Mouse (Mus musculus) heart, postnatal 4 days (tissue): ENCODE measurements around the gene Olfr727. TPM values are rescaled to one million over a fixed set of nuclear protein-coding genes. Genes with fewer than 3 reads are reported as not detected.

ENCODE experiments used
- DNase-seq: peaks from one replicate; pipeline ENCODE4 v3.0.0; 2021
- total RNA-seq, 2 experiments: library from RNA; stranded (reverse); gene quantifications; 2 replicates each; pipeline ENCODE4 v1.2.3; 2021

Olfr727 gene
- total RNA-seq: not detected

- no peak for DNase-seq
Observed at GRCm38 (mm10) chr14:50122886-50123285, at the start of gene Olfr727. TSS of gene Olfr727 (plus strand) at chr14:50123186.

- no peak for DNase-seq
Observed at GRCm38 (mm10) chr14:50090853-50091252, 32.1 kb upstream of the Olfr727 start, which contains the start of gene Olfr726. TSS of gene Olfr726 (minus strand) at chr14:50090953.

GRCm38 (mm10) chr14:50142580-50142979 is 19.6 kb downstream of the Olfr727 start, which contains the start of gene Olfr728:
TSS of gene Olfr728 (minus strand) at chr14:50142680.
- no peak for DNase-seq

- no peak for DNase-seq
Observed at GRCm38 (mm10) chr14:50152810-50153209, 29.8 kb downstream of the Olfr727 start, which contains the start of gene Olfr729. TSS of gene Olfr729 (minus strand) at chr14:50152910.

Other genes starting within 250 kb of the Olfr727 start
- gene Olfr722, start 221.2 kb upstream of the Olfr727 start, total RNA-seq: not detected
- not detected for gene Olfr723, start 191.4 kb upstream of the Olfr727 start, total RNA-seq
- gene Olfr724, start 159.9 kb upstream of the Olfr727 start, total RNA-seq: not detected
- gene Olfr725, start 82.8 kb upstream of the Olfr727 start, total RNA-seq: not detected
- gene Olfr726, start 32.2 kb upstream of the Olfr727 start, total RNA-seq: not detected
- not detected for gene Olfr728, start 19.5 kb downstream of the Olfr727 start, total RNA-seq
- not detected for gene Olfr729, start 29.7 kb downstream of the Olfr727 start, total RNA-seq
- gene Olfr730, start 65.0 kb downstream of the Olfr727 start, total RNA-seq: not detected
- gene Olfr731, start 118.7 kb downstream of the Olfr727 start, total RNA-seq: not detected
- not detected for gene Olfr732, start 161.0 kb downstream of the Olfr727 start, total RNA-seq
- gene Olfr733, start 178.3 kb downstream of the Olfr727 start, total RNA-seq: not detected
- gene Olfr734, start 203.6 kb downstream of the Olfr727 start, total RNA-seq: not detected
- gene Olfr735, start 225.7 kb downstream of the Olfr727 start, total RNA-seq: not detected
- not detected for gene Tlr11, start 234.7 kb downstream of the Olfr727 start, total RNA-seq